28 mouse cellular contexts compared by ENCODE assay signal in the genomic region with DNA sequence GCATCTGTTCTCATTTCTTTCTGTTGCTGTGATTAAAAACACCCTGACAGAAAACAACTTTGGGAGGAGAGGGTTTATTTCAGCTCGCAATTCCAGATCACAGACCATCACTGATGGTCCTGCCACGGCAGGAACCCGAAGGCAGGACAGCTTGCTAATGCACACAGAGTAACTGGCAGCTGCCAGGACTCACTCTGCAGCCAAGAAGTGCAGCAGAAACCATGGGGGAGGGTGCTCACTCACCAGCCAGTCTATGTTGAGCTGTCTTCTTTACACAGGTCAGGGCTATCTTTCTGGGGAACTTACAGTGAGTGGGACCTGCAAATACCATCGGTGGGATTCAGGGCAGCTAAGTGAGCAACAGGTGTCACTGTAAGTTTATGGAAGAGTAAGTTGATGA. TPM values are rescaled to one million over a fixed set of nuclear protein-coding genes. Genes with fewer than 3 reads are reported as not detected.
A peak's percentile ranks its signal among the peaks of the same experiment; 100 is the strongest.
DNase-seq lines count a peak whose midpoint lies in the region; ATAC-seq and TF ChIP-seq lines count a peak whose summit lies in the region.
"Had no signal": no experiment of that assay in that cellular context is flagged by ENCODE, and none has a peak within 500 bp of the region (broad histone marks: within the 10 kb centered on the region; RNA-seq: fewer than 3 reads in every experiment).

No protein-coding gene starts in this region.

- H3K4me3 ChIP-seq in layer of hippocampus, adult 2 months, result no peak overlapping the region
- H3K4me3 ChIP-seq in CH12.LX (replicated peaks in 1 of 3; ENCODE audit: low read depth in 2 of 3, low read length in 2 of 3, poor library complexity in 1 of 3), result no peak overlapping the region
- H3K4me3 ChIP-seq: embryonic facial prominence, embryonic 10.5 days; embryonic facial prominence, embryonic 13.5 days; erythroblast, embryonic 14.5 days; forebrain, embryonic 13.5 days; gastrocnemius, adult 2 months; heart, embryonic 13.5 days; hindbrain, embryonic 12.5 days; hindbrain, embryonic 15.5 days; intestine, embryonic 15.5 days had no signal

- no peak overlapping the region for H3K27ac ChIP-seq in layer of hippocampus, adult 2 months
- H3K27ac ChIP-seq in CH12.LX (ENCODE audit: insufficient read depth, low read depth), result no peak overlapping the region
- H3K27ac ChIP-seq: embryonic facial prominence, embryonic 10.5 days; embryonic facial prominence, embryonic 13.5 days; forebrain, embryonic 13.5 days; gastrocnemius, adult 2 months; heart, embryonic 13.5 days; hindbrain, embryonic 12.5 days; hindbrain, embryonic 15.5 days; intestine, embryonic 15.5 days had no signal

- DNase-seq in cerebellum, postnatal 10 days, result peak; percentile 60 to 72
- DNase-seq in cerebellum, adult 11-12 months, result no peak
- DNase-seq in layer of hippocampus, adult 9-11 months, result peak; percentile 9
- no peak for DNase-seq in layer of hippocampus, adult 2 months (ENCODE audit: low spot score in 2 of 2)
- no peak for DNase-seq in CH12.LX (ENCODE audit: extremely low read depth)
- DNase-seq: adrenal gland, adult 2 months; adrenal gland, postnatal 14 days; cerebellum, adult 18-20 months; cerebellum, adult 9-10 months; cerebellum, postnatal 25 days; embryo, embryonic 11 days; forebrain, postnatal 0 days; gastrocnemius, adult 2 months; gastrocnemius, postnatal 14 days; heart, adult 18-20 months; heart, postnatal 14 days; heart, postnatal 4 days; kidney, adult 11 months had no signal

- dilution Hi-C loops in CH12.LX (cut with MboI; ENCODE audit: extremely low pct_ligation_motif_present, extremely low pct_unique_long_range_greater_than_20kb, low sequenced_read_pairs), result no loop called here

- H3K4me1 ChIP-seq in CH12.LX (ENCODE audit: control insufficient read depth in 1 of 2, insufficient read depth in 2 of 2), result no peaks in the 10 kb centered on the region
- H3K4me1 ChIP-seq: embryonic facial prominence, embryonic 13.5 days; intestine, embryonic 15.5 days had no signal

- no peaks in the 10 kb centered on the region for H3K9me3 ChIP-seq in CH12.LX (replicated peaks; ENCODE audit: low read length)
- H3K9me3 ChIP-seq: embryonic facial prominence, embryonic 10.5 days; embryonic facial prominence, embryonic 13.5 days; forebrain, embryonic 13.5 days; G1E; heart, embryonic 13.5 days; hindbrain, embryonic 12.5 days; hindbrain, embryonic 15.5 days; intestine, embryonic 15.5 days had no signal

- no peak for TF ChIP-seq POLR2A in CH12.LX (IDR thresholded peaks at IDR 0.05; ENCODE audit: low read depth, low read length)

- no peak overlapping the region for H3K4me2 ChIP-seq in CH12.LX (ENCODE audit: insufficient read depth, low read depth, poor library complexity, severe bottlenecking)
- H3K4me2 ChIP-seq: embryonic facial prominence, embryonic 13.5 days; forebrain, embryonic 13.5 days; heart, embryonic 13.5 days; hindbrain, embryonic 12.5 days; intestine, embryonic 15.5 days had no signal

- H3K79me2 ChIP-seq in CH12.LX (replicated peaks; ENCODE audit: control insufficient read depth, extremely low read depth, insufficient read depth, poor library complexity, severe bottlenecking), result no peaks in the 10 kb centered on the region

- in situ Hi-C loops in CH12.LX (cut with MboI; ENCODE audit: low pct_ligation_motif_present, low pct_unique_long_range_greater_than_20kb, low sequenced_read_pairs), result no loop called here

- TF ChIP-seq CTCF in layer of hippocampus, adult 2 months (conservative IDR thresholded peaks at IDR 0.05), result no peak
- TF ChIP-seq CTCF in CH12.LX (conservative IDR thresholded peaks at IDR 0.05 in 1 of 2, IDR thresholded peaks at IDR 0.05 in 1 of 2; ENCODE audit: low read depth in 2 of 2, low read length in 2 of 2), result no peak

- no peaks in the 10 kb centered on the region for H3K36me3 ChIP-seq in CH12.LX (replicated peaks in 1 of 2; ENCODE audit: control insufficient read depth in 1 of 2, insufficient read depth in 1 of 2, low read length in 1 of 2)
- H3K36me3 ChIP-seq: embryonic facial prominence, embryonic 10.5 days; embryonic facial prominence, embryonic 13.5 days; G1E; heart, embryonic 13.5 days; hindbrain, embryonic 12.5 days; hindbrain, embryonic 15.5 days; intestine, embryonic 15.5 days had no signal

- H3K9ac ChIP-seq in CH12.LX (ENCODE audit: insufficient read depth, low read depth), result no peak overlapping the region
- H3K9ac ChIP-seq: embryonic facial prominence, embryonic 13.5 days; forebrain, embryonic 13.5 days; forebrain, postnatal 0 days; heart, embryonic 13.5 days; hindbrain, embryonic 12.5 days; hindbrain, embryonic 15.5 days; intestine, embryonic 15.5 days had no signal

- H3K27me3 ChIP-seq in CH12.LX (replicated peaks), result peaks cover 9% of the 10 kb centered on the region

- TF ChIP-seq RAD21 in CH12.LX (IDR thresholded peaks at IDR 0.05; ENCODE audit: low read depth, low read length), result peak; percentile 5

- no peak for TF ChIP-seq EP300 in CH12.LX (IDR thresholded peaks at IDR 0.05; ENCODE audit: low read length)

- no peak for ATAC-seq in granulocyte monocyte progenitor cell, adult 5-6 weeks (replicated peaks; ENCODE audit: poor library complexity, severe bottlenecking)
- ATAC-seq: forebrain, embryonic 13.5 days; forebrain, postnatal 0 days; intestine, embryonic 15.5 days had no signal

TF ChIP-seq in CH12.LX, 34 proteins besides CTCF, POLR2A, EP300 and RAD21:
- TF ChIP-seq MAZ (IDR thresholded peaks at IDR 0.05; ENCODE audit: low read depth, low read length) (no peak), MXI1 (IDR thresholded peaks at IDR 0.05; ENCODE audit: low read depth, low read length) (no peak), CHD2 (IDR thresholded peaks at IDR 0.05; ENCODE audit: low read length) (no peak), SMC3 (IDR thresholded peaks at IDR 0.05; ENCODE audit: low read depth, low read length) (no peak), NELFE (IDR thresholded peaks at IDR 0.05; ENCODE audit: low read depth, low read length) (no peak), GABPA (IDR thresholded peaks at IDR 0.05; ENCODE audit: insufficient replicate concordance, low read depth, low read length) (no peak), USF2 (conservative IDR thresholded peaks at IDR 0.05; ENCODE audit: low read depth, low read length) (no peak), MYC (IDR thresholded peaks at IDR 0.05; ENCODE audit: low read depth, low read length) (no peak), ETS1 (conservative IDR thresholded peaks at IDR 0.05; ENCODE audit: low read depth, low read length) (no peak), BHLHE40 (IDR thresholded peaks at IDR 0.05; ENCODE audit: low read depth, low read length) (no peak), HCFC1 (IDR thresholded peaks at IDR 0.05; ENCODE audit: low read depth, low read length) (no peak), CHD1 (IDR thresholded peaks at IDR 0.05; ENCODE audit: low read depth, low read length) (no peak), ZKSCAN1 (IDR thresholded peaks at IDR 0.05; ENCODE audit: borderline replicate concordance, low read depth, low read length) (no peak), USF1 (IDR thresholded peaks at IDR 0.05; ENCODE audit: low read depth, low read length) (no peak), JUND (conservative IDR thresholded peaks at IDR 0.05; ENCODE audit: low read depth, low read length) (no peak), MAX (IDR thresholded peaks at IDR 0.05; ENCODE audit: low read length) (no peak), ZNF384 (IDR thresholded peaks at IDR 0.05; ENCODE audit: low read depth, low read length) (no peak), POLR2AphosphoS2 (IDR thresholded peaks at IDR 0.05; ENCODE audit: low read depth, low read length) (no peak)

RNA-seq across cellular contexts. Expression of a gene that starts 27.8 kb away (rescaled TPM):
- total RNA-seq in layer of hippocampus, adult 2 months (2021), result 10 to 100 TPM; 64.3 to 72.3 TPM
- 4.1 and 4.7 TPM in 2 replicates for total RNA-seq in CH12.LX (2012; rRNA removed)
- 4.7 and 5.8 TPM in 2 replicates for total RNA-seq in CH12.LX (2014; rRNA removed)
- polyA plus RNA-seq in CH12.LX (2012; ENCODE audit: insufficient read length, low read depth), result 8.1 and 8.7 TPM in 2 replicates
- 0.88 and 1.2 TPM in 2 replicates for total RNA-seq in granulocyte monocyte progenitor cell, adult 5-6 weeks (2014; fragmentation: Nextera tagmentation)
- 2.3 and 2.5 TPM in 2 replicates for total RNA-seq in granulocyte monocyte progenitor cell, adult 5-6 weeks (2017)
- total RNA-seq: G1E had no signal
- polyA plus RNA-seq: erythroblast, embryonic 14.5 days; G1E had no signal

RNA-seq across cellular contexts. Expression of a gene that starts 40.0 kb away (rescaled TPM):
- total RNA-seq in layer of hippocampus, adult 2 months (2021), result 100 to 1,000 TPM; 111 to 115 TPM
- total RNA-seq in CH12.LX (2012; rRNA removed) (225 and 266 TPM in 2 replicates), CH12.LX (2014; rRNA removed) (391 and 447 TPM in 2 replicates)
- polyA plus RNA-seq in CH12.LX (2012; ENCODE audit: insufficient read length, low read depth), result 356 and 395 TPM in 2 replicates
- 295 and 328 TPM in 2 replicates for total RNA-seq in granulocyte monocyte progenitor cell, adult 5-6 weeks (2014; fragmentation: Nextera tagmentation)
- 102 and 140 TPM in 2 replicates for total RNA-seq in granulocyte monocyte progenitor cell, adult 5-6 weeks (2017)

Comparison
In these comparisons a context has a peak if more than half of its experiments do, and no peak if none do; other contexts are left out.
1. DNase-seq: peak in cerebellum, postnatal 10 days (2 of 2) and layer of hippocampus, adult 9-11 months (single experiment); none in cerebellum, adult 11-12 months (single experiment), layer of hippocampus, adult 2 months (0 of 2) and CH12.LX (single experiment).
2. RNA of a gene that starts 27.8 kb away (total RNA-seq): 64.3 to 72.3 TPM in layer of hippocampus, adult 2 months; 4.1 to 5.8 TPM in CH12.LX and 0.88 to 2.5 TPM in granulocyte monocyte progenitor cell, adult 5-6 weeks; every median in the first group is over 4 times any median in the second.